Mouse (Mus musculus) frontal cortex, adult 2 months (tissue): ENCODE results near the gene Gon4l. TPM values are rescaled to one million over a fixed set of nuclear protein-coding genes. Genes with fewer than 3 reads are reported as not detected.
A peak's percentile ranks its signal among the peaks of the same experiment; 100 is the strongest.

Source experiments
- DNase-seq, 2 experiments: peaks; one replicate each; pipeline ENCODE4 v3.0.0; 2022; ENCODE audit warnings: low spot score in 1 of 2; ENCODE audit errors: extremely low spot score in 1 of 2
- polyA plus RNA-seq: library from polyadenylated mRNA; depleted of rRNA; stranded (reverse); fragments of >200 nt; gene quantifications from 2 replicates; pipeline ENCODE4 v1.2.3, GENCODE M21; 2012

The Gon4l gene
- polyA plus RNA-seq, 1 experiment = 33.3 TPM

DNA sequence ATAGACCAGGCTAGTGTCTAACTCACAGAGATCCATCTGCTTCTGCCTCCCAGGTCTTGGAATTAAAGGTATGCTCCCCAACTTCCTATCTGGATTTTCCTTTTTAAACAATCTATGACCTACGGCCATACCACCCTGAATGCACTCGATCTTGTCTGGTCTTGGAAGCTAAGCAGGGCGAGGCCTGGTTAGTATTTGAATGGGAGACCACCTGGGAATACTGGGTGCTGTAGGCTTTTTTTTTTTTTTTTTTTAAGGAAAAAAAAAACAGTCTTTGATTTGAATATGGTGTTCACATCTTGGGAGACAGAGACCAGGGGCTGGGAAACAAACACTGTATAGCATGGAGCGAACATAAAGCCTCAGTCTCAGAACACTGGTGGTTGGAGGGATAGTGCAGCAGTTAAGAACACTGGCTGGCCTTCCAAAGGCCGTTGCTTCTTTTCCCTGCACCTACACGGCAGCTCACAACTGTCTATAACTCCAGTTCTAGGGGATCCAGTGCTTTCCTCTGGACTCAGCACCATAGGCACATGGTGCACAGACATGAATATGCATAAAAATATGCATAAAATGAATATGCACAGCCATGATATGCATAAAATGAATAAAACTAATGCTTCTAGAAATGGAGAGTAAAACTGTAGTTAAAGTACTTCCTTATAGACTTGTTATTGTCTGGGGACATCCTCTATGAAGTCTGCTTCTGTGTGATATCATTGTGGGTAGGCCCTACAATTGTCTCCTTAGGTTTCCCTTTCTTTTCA is 71.5 kb downstream of the Gon4l start:
- DNase-seq = no peak

DNA sequence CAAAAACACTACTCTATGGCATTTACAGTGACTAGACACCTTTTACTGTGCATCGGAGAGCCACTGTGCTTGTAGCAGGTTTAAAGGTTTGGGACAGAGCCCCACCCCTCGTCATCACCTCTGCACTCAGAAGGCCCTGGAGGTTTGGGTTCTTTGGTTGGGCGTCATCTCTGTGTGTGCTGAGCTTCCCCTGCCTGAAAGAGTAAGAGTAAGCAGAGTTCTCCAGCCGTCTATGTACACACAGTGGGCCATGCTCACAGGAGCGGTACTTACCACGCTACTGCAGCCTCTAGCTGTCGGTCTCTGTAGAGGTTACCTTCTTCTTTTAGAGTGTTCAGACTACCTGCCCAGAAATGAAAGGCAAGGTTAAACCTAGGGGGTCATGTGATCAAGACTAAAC is 77.6 kb downstream of the Gon4l start:
- no peak for DNase-seq

DNA sequence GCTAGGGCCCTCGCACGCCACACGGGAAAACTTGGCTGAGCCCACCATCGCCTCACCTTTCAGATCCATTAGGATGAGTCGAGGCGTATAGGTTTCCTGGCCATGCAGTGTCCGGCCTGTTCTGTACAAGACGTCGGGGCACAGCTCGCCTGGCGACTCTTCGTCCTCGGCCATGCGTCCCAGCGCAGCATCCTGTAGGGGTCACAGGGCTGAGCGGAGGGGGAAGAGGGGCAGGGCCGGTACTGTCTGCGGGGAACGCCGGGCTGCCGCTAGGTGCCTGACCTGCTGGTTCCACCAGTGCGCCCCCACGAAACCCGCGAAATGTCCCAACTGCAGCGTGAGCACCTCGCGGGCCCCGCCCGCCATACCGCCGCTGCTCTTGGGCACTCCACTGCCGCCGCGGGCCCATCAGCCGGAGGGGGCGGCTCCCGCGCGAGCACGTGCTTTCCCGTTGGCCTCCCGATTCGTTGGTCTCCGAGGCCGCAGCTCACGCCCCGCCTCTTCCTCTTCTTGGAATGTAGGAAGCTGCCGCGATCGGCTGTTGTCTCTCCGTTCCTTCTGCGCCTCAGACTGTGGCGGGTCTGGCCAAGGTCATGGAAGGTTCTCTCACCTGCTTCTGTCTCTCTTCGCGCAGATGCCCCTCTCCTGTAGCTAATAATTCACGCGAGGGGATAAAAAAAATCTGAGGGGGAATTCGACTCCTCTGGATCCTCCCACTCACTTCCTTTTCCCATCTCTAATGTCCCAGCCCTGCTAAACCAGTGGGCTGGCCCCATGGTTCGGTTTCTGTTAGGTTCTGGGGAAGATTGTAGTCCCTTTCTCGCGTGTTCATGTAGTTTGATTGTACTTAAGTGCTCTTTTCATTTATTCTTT is 78.7 kb downstream of the Gon4l start, which contains the start of gene Msto1:
Gene Msto1, minus strand, starts transcription at position 489 of the 873 bp plus-strand sequence.
- DNase-seq = peak; percentile 86 to 93

- DNase-seq = no peak
Measured at GRCm38 (mm10) chr3:88914384-88914810, 79.4 kb downstream of the Gon4l start.

- no peak for DNase-seq
Measured at GRCm38 (mm10) chr3:88918981-88919380, 84.0 kb downstream of the Gon4l start.

- no peak for DNase-seq
Measured at GRCm38 (mm10) chr3:88921411-88921810, 86.4 kb downstream of the Gon4l start.

- DNase-seq = peak in 1 of 2 experiments; percentile 26
Measured at GRCm38 (mm10) chr3:88923989-88924591, 89.1 kb downstream of the Gon4l start.

GRCm38 (mm10) chr3:88925651-88926050 is 90.6 kb downstream of the Gon4l start:
- DNase-seq = no peak

DNA sequence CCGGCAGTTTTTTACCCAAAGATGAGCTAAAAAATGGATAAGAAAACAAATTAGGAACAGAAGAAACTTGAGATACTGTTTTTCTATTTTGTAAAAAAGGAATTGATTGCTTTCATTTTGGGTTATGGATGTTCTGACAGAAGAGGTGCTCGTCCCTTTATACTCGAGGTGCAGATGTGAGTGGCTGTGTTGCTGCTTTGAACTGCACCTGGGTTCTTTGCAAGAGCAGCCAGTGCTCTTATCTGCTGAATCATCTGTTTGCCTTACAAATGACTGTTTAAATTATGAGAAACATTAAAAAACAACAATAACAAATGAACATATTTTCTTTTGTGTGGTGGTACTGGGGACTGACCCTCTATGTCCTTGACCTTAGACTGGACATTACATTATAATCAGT is 94.5 kb downstream of the Gon4l start:
- no peak for DNase-seq

DNA sequence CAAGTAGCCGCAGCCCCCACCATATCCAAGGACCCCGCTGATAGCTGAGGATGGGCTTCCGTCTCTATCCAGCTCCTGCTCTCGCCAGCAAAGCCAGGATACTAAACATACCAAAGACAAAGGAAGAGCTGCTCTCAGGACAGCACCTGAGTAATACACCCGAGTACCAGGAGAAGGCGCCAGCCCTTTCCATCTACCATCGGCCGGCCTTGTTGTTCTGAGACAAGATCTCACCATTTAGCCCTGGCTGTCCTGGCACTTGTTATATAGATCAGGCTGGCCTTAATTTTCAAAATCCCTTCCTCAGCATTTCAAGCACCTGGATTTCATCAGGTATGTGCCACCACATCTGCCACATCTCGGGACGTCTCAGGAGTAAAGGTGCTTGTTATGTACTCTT is 104.0 kb downstream of the Gon4l start:
- DNase-seq = no peak

DNA sequence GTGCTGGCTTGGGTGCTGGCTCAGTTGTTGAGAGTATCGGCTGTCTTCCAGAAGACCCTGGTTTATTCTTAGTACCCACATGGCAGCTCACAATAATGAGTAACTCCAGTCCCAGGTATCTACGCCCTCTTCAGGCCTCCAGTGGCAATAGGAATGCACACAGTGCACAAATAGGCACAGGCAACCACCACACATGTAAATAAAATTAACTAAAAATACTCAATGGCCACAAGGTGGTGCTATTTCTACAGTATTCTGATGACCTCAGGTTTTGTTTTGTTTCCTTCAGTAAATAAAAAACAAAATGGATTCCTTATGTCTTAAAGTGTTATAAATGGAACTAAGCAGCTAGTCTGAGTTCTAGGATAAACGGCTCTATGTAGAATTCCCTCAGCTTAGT is 104.7 kb downstream of the Gon4l start:
- DNase-seq = peak in 1 of 2 experiments; percentile 60

- DNase-seq = no peak
Measured at GRCm38 (mm10) chr3:88942316-88942880, 107.4 kb downstream of the Gon4l start.

DNA sequence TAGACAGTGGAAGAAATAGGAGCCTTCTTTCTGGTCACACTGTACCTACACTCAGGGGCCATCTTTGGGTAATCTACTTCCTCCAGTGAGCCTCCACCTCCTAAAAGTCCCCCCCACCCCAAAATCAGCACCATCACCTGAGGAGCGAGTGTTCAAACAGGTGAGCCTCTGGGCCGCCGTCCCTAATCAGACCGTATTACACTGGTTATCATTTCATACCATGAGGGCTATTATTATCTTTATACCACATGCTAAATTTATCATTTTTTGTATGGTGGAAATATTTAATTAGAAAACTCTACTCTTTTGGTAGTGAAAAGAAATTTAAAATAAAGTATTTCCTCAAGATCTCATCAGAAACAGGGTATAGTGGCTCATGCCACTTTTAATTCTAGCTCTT is 109.1 kb downstream of the Gon4l start:
- no peak for DNase-seq

DNA sequence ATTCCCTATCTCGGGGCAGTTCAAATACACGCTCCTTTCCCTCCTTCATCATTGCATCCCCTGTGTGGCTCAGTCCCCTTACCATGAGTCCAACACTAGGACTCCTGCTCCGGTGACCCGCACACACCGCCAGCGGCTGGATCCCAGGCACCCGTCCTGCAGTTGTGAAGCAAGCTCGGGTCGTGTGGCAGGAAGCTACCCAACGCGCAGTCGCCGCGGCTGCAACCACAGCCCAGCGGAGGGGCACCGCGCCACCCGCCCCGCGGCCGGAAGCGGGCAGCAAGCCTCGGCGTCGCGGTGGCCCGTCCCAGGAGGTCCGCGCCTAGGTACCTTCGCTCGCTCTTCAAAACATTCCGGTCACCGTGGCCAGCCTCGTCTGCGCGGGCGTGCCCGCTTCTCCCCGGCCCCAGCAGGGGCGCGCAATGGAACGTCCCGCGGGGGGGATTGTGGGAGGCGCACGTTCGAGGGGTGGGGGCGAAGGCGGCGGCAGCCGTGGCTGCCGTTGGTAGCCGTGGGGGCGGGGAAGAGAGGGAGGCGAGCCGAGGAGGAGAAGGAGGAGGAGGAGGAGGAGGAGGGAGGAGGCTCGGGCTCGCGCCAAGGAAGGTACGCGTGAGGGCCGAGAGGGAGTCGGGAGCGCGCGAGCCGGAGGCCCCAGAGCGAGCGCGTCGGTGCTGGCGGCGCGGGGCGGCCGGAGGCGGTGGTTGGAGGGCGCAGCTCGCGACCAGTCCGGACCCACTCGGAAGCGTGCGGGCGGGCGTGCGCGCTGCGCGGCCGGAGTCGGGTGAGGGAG is 115.0 kb downstream of the Gon4l start:
- DNase-seq = peak; percentile 59 to 80

DNA sequence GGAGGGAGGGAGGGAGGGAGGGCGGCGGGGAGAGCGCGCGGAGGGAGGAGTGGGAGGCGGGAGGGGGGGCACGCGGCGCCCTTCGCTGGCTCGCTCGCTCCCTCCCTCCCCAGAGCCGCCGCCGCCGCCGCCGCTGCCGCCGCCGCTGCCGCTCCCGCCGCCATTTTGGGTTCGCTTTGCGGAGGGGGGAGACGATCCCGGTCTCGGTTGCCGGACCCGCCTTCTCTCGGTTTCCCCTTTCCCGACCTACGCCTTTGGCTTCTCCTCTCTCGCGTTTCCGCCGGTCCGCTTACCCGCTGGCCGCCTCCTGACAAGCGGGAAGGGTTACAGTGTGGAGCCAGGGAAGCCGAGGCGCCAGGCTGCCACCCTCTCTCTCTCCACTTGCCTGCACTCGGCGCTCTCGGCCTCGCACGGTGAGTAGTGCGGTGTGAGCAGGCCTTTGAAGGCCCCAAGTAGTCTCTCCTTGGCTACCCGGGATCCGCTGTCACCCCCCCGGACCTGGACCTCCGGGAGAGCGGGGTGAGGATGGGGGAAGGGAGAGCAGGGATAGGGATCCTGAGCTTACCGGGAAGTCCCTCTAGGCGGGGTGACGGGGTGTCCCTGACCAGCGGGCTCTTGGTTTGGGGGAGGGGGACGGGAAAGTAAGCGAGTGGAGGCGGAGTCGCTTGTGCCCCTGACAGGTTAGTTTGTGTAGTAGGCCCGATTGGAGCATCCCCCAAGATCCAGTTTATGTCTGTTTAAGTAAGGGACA is 115.7 kb downstream of the Gon4l start, which contains the start of the genes Ash1l and Dap3:
Gene Ash1l, plus strand, starts transcription at position 47 of the 751 bp plus-strand sequence.
Gene Dap3, minus strand, starts transcription at position 606 of the 751 bp plus-strand sequence.
- peak; percentile 23 to 65 for DNase-seq

GRCm38 (mm10) chr3:88951327-88951800 is 116.3 kb downstream of the Gon4l start:
- no peak for DNase-seq

DNA sequence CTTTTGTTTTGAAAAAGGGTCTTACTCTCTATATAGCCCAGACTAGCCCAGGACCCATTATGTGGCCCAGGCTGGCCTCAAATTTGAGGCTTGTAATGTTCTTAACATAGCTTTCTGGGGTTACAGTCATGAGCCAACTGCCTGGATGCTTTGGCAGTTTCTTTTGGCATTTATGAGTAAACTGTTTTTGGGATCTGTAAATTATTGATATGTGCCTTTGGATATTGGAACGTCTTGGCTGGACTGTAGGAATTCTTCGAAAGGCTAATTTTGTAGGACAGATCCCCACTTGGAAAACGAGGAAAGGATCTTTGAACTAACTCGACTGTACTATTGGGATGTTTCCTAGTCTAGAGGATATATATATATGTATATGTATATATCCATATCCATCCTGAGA is 118.2 kb downstream of the Gon4l start:
- no peak for DNase-seq

GRCm38 (mm10) chr3:88953736-88954135 is 118.7 kb downstream of the Gon4l start:
- no peak for DNase-seq
